Mouse (Mus musculus): ENCODE results near the gene Ccpg1os.

Ccpg1os gene

GRCm38 (mm10) chr9:72987703-72988102, 2.5 kb upstream of the Ccpg1os start:
- peak; percentile 14 for DNase-seq (ENCODE audit: low read depth, low spot score)

GRCm38 (mm10) chr9:72983066-72983465, 2.1 kb downstream of the Ccpg1os start:
- peak; percentile 48 for DNase-seq (ENCODE audit: low read depth, low spot score)

GRCm38 (mm10) chr9:72975242-72975641, 9.9 kb downstream of the Ccpg1os start:
- no peak for DNase-seq (ENCODE audit: low read depth, low spot score)

- DNase-seq (ENCODE audit: low read depth, low spot score): no peak
Measured at GRCm38 (mm10) chr9:72974734-72975133, 10.4 kb downstream of the Ccpg1os start.

GRCm38 (mm10) chr9:72972984-72973383, 12.2 kb downstream of the Ccpg1os start:
- DNase-seq (ENCODE audit: low read depth, low spot score): no peak

- no peak for DNase-seq (ENCODE audit: low read depth, low spot score)
Measured at GRCm38 (mm10) chr9:72972435-72972834, 12.7 kb downstream of the Ccpg1os start.

GRCm38 (mm10) chr9:72969874-72970273, 15.3 kb downstream of the Ccpg1os start:
- DNase-seq (ENCODE audit: low read depth, low spot score): peak; percentile 92

- peak; percentile 82 for DNase-seq (ENCODE audit: low read depth, low spot score)
Measured at GRCm38 (mm10) chr9:72968349-72969061, 16.7 kb downstream of the Ccpg1os start.

DNA sequence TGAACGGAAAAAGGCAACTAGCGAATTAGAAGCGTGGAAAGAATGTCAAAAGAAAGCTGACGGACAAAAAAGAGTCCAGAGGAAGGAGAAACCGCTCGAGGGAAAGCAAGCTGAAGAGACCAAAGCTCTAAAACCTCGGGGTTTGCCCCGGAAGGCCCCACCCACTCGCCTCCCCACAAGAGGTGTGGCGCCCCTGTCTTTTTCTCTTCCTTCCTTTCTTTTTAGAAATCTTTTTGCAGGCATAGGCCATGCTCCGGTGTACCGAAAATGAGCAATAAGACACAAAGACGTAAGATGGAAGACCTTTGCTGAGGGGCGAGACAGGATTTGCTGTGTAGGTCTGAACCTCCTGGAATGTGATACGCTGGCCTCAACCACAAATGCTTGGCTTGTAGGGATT, 23.2 kb downstream of the Ccpg1os start:
- DNase-seq (ENCODE audit: low read depth, low spot score): peak; percentile 86

DNA sequence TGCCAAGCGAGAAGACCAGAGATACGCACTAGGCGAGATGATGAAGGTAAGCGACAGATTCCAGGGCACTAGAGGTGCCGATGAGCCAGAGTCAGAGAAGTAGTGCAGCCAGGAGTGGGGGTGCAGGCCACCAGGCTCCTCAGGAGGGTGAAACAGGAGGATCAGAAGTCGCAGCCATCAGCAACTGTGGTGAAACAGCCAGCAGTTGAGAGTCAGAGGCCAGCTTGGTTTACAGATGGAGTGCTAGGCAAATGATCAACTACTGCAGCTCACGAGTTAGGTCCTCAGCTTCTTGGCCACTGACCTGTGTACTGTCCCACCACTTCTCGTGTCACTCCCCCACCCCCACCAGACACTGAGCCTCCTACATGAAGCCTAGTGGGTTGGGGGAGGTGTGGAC, 23.8 kb downstream of the Ccpg1os start:
- DNase-seq (ENCODE audit: low read depth, low spot score): no peak

GRCm38 (mm10) chr9:72958521-72959450, 26.4 kb downstream of the Ccpg1os start, which contains the start of the genes Dyx1c1 and Gm44503:
Gene Dyx1c1 (plus strand): TSS chr9:72958785.
Gene Gm44503 (plus strand): TSS chr9:72958852.
- peak; percentile 93 for DNase-seq (ENCODE audit: low read depth, low spot score)

GRCm38 (mm10) chr9:72955546-72955945, 29.6 kb downstream of the Ccpg1os start:
- DNase-seq (ENCODE audit: low read depth, low spot score): peak; percentile 73

- peak; percentile 34 for DNase-seq (ENCODE audit: low read depth, low spot score)
Measured at GRCm38 (mm10) chr9:72954746-72955145, 30.4 kb downstream of the Ccpg1os start.

- DNase-seq (ENCODE audit: low read depth, low spot score): no peak
Measured at GRCm38 (mm10) chr9:72949572-72949971, 35.6 kb downstream of the Ccpg1os start.

GRCm38 (mm10) chr9:72947010-72947409, 38.2 kb downstream of the Ccpg1os start:
- DNase-seq (ENCODE audit: low read depth, low spot score): no peak

GRCm38 (mm10) chr9:72944286-72944685, 40.9 kb downstream of the Ccpg1os start:
- DNase-seq (ENCODE audit: low read depth, low spot score): no peak

DNA sequence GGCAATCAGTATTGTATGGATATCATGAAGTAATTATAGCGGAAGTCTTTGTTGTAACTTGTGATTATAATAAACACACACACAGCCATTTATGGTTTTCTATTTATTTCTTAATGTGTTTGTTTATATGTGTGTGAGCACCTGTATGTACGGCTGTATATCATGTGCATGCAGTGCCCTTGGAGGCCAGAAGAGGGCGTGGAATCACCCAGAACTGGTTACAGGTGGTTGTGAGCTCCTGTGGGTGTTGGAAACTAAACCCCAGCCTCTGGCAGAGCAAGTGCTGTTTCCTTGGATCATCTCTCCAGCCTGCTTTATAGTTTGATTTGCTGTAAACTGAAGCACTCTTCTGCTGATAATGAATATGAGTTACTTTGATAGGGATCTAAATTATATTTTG, 41.8 kb downstream of the Ccpg1os start:
- DNase-seq (ENCODE audit: low read depth, low spot score): peak; percentile 23

GRCm38 (mm10) chr9:72936301-72936700, 48.9 kb downstream of the Ccpg1os start:
- no peak for DNase-seq (ENCODE audit: low read depth, low spot score)

- DNase-seq (ENCODE audit: low read depth, low spot score): no peak
Measured at GRCm38 (mm10) chr9:72935309-72935708, 49.9 kb downstream of the Ccpg1os start.

- no peak for DNase-seq (ENCODE audit: low read depth, low spot score)
Measured at GRCm38 (mm10) chr9:72931166-72931790, 53.9 kb downstream of the Ccpg1os start.

All from CD4-positive helper T cell, adult 2 months (primary cell).